Comparison of ENCODE assay signal across 8 mouse cellular contexts in genomic region chr9:62438755-62439101, GRCm38 (mm10).
A peak's percentile ranks its signal among the peaks of the same experiment; 100 is the strongest.
DNase-seq lines count a peak whose midpoint lies in the region; ATAC-seq lines count a peak whose summit lies in the region.

No protein-coding gene starts in this region.

- peak overlapping the region; percentile 64 for H3K27ac ChIP-seq in limb, embryonic 12.5 days
- peak overlapping the region; percentile 90 for H3K27ac ChIP-seq in neural tube, embryonic 14.5 days (ENCODE audit: low read depth, low read length)

- no peak for ATAC-seq in limb, embryonic 12.5 days (ENCODE audit: insufficient number of reproducible peaks, insufficient read depth, low FRiP score, low TSS enrichment, low read depth)
- ATAC-seq in neural tube, embryonic 14.5 days (ENCODE audit: low read depth), result peak; percentile 90

- H3K4me3 ChIP-seq in limb, embryonic 12.5 days (replicated peaks), result no peak overlapping the region
- H3K4me3 ChIP-seq in neural tube, embryonic 14.5 days (ENCODE audit: low read depth, low read length), result no peak overlapping the region

- DNase-seq in layer of hippocampus, adult 18-20 months (ENCODE audit: low spot score in 2 of 2), result peak; percentile 55 to 63
- DNase-seq in layer of hippocampus, postnatal 10 days (ENCODE audit: low spot score in 2 of 2), result no peak
- peak; percentile 72 to 76 for DNase-seq in heart, adult 18-20 months
- peak; percentile 38 for DNase-seq in kidney, adult 18-20 months
- no peak for DNase-seq in spleen, adult 18-20 months
- no peak for DNase-seq in testis, postnatal 10 days (ENCODE audit: low spot score)

- WGBS in limb, embryonic 12.5 days, result 44% methylated on average over 3 of the region's 3 CpGs
- WGBS in neural tube, embryonic 14.5 days, result 8% methylated on average over 3 of the region's 3 CpGs

- peaks cover 29% of the 10 kb centered on the region for H3K4me1 ChIP-seq in limb, embryonic 12.5 days (replicated peaks)
- H3K4me1 ChIP-seq in neural tube, embryonic 14.5 days (ENCODE audit: control insufficient read depth, insufficient read depth, low read length), result peaks cover 13% of the 10 kb centered on the region

- H3K36me3 ChIP-seq in limb, embryonic 12.5 days, result no peaks in the 10 kb centered on the region
- H3K36me3 ChIP-seq in neural tube, embryonic 14.5 days (ENCODE audit: control insufficient read depth, insufficient read depth, low read length), result no peaks in the 10 kb centered on the region

- no peaks in the 10 kb centered on the region for H3K9me3 ChIP-seq in limb, embryonic 12.5 days
- H3K9me3 ChIP-seq in neural tube, embryonic 14.5 days (ENCODE audit: control insufficient read depth, low read length), result no peaks in the 10 kb centered on the region

- H3K9ac ChIP-seq in limb, embryonic 12.5 days (replicated peaks), result no peak overlapping the region
- H3K9ac ChIP-seq in neural tube, embryonic 14.5 days (replicated peaks; ENCODE audit: low read depth, low read length), result no peak overlapping the region

- H3K4me2 ChIP-seq in limb, embryonic 12.5 days, result no peak overlapping the region
- H3K4me2 ChIP-seq in neural tube, embryonic 14.5 days (ENCODE audit: low read depth, low read length), result no peak overlapping the region

- H3K27me3 ChIP-seq in limb, embryonic 12.5 days, result no peaks in the 10 kb centered on the region
- no peaks in the 10 kb centered on the region for H3K27me3 ChIP-seq in neural tube, embryonic 14.5 days (ENCODE audit: control insufficient read depth, insufficient read depth, low read length)

Comparison
In these comparisons a context has a peak if more than half of its experiments do, and no peak if none do; other contexts are left out.
1. DNase-seq: peak in layer of hippocampus, adult 18-20 months (2 of 2), heart, adult 18-20 months (2 of 2) and kidney, adult 18-20 months (single experiment); none in layer of hippocampus, postnatal 10 days (0 of 2), spleen, adult 18-20 months (0 of 2) and testis, postnatal 10 days (single experiment).